Mouse (Mus musculus) monocyte, adult 5-6 weeks (primary cell): Measurements from ENCODE around the gene Ip6k2. TPM values are rescaled to one million over a fixed set of nuclear protein-coding genes. Genes with fewer than 3 reads are reported as not detected.

Source experiments
- ATAC-seq: fragments of 153-309, 156-312 bp; replicated peaks from 2 replicates; pipeline ENCODE4 v1.8.0; 2017; ENCODE audit warnings: mild to moderate bottlenecking; ENCODE audit not compliant: low TSS enrichment, insufficient number of reproducible peaks, severe bottlenecking, poor library complexity, low FRiP score
- total RNA-seq: library from RNA; stranded (forward); fragments of 200-1000, 200-491, 200-594 nt; gene quantifications from 3 replicates; pipeline ENCODE4 v1.2.3, GENCODE M21; 2017

Gene Ip6k2
- total RNA-seq: 34.7 to 78.2 TPM (median 74.6 TPM) in 3 replicates

DNA sequence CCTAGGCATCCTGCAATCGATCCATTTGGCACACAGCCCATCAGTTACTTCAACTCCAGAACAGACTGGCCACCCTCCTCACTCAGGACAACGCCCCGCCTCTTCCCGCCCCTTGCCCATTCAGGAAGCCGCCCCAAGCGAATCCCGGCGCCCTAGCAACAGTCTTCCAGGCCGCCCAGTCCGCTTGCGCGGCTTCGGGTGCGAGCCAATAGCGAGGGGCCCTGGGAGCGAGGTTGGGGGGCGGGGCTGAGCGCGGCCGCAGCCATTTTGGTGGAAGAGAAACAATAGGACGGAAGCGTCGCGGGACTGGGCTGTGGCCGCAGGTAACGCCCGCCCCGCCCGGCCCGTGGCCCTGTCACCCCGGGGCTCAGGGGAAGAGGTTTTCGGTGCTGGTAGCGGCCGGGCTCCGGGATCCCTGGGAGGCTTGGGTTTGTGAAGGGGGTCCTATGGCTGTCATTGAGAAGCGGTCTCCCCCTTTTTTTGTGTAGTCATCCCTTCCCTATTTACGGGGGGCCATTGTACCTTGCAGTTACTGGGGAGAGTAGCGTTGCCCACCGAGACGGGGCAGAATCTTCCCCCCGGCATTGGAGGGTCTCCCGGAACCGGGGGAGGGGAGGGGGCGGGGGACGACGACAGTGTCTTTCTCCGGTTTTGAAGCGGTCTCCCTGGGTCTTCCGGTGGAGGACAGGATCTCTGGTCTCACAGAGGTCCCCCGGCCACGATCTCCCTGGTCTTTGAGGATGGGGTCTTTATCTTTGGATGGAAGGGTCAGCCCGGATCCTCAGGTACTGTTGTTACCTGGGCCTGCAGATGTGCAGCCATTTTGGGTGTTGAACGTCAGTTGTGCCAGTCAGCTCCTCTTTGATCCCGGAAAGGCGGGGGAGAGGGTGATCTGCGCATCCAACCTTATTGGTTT is at the start of gene Ip6k2:
TSS of gene Ip6k2 (plus strand) at position 249 of the 916 bp plus-strand sequence.
- peak; percentile 93 for ATAC-seq

DNA sequence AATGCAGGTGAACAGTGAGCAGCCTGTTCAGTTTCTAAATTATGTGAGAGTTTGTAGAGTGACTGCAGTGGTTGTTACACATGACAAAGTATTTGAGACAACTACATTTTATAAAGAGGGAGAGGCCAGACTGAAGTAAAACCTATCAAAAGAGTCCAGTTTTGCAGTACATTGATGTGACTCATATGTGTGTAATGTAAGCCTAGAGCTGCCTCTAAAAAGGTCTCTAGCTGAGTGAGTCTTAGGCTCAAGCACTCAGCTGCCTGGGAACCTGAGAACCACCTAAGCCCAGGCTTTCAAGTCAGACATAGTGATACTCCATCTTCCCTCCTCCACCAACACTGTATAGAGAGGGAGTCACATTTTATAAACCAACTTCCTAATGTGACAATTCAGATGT is 49.0 kb upstream of the Ip6k2 start:
- ATAC-seq: no peak

DNA sequence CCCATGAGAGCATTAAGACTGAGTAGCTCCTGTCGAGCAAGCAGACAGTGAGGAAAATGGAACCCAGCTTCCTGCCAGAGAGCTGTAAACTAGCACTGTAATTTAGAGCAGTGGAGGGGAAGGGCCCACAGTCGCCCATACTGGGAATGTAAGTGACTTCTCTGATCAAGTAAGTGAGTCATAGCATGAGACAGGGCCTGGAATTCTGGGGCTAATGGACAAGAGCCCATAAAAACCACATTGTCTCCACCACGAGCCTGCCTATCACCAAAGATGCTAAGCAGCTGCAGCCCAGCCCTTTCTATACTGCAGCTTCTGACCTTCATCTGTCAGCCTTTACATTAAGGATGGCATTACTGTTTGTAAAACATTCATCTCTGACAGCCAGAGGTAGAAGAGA is 44.4 kb upstream of the Ip6k2 start:
- no peak for ATAC-seq

- ATAC-seq: no peak
Measured at GRCm38 (mm10) chr9:108740062-108740461, 43.5 kb upstream of the Ip6k2 start.

DNA sequence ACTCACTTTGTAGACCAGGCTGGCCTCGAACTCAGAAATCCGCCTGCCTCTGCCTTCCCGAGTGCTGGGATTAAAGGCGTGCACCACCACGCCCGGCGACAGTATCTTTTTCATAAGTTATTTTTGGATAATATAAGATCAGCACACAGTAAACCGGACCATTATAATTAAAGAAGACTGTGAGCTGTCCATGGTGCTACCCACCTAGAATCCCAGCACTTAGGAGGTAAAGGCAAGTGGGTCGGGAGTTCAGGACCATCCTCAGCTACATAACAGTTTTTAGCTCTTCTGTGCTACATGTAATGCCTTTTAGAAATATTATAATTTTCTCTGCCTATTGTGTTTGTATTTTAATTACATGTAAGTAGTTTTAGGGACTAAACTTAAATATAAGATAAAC is 41.5 kb upstream of the Ip6k2 start:
- no peak for ATAC-seq

DNA sequence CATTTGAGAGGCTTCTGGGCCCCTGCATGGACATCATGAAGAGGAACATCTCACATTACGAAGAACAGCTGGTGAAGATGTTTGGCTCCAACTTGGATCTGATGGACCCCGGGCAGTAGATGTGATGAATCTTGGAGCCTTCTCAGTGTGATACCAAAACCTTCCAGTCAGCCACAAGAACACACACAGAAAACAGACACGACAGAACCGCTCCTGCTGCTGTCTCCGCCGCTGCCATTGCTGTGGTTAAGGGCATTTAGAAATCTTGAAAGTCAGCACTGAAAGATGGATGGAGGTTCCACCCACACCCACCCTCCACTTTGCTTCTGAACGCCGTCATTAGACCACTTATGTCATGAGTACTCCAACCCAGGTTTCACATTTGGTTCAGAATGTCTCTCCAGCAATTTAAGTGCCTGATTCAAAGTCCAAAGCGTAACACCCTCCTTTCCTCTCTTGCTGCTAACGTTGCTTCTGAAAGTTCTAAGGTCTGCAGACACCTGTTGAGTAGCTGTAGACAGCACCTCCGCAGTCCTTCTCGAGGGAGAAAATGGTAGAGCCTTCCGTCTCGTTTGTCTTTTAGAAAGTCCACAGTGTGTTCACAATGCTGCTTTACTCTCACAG is 36.6 kb upstream of the Ip6k2 start:
- ATAC-seq: no peak

DNA sequence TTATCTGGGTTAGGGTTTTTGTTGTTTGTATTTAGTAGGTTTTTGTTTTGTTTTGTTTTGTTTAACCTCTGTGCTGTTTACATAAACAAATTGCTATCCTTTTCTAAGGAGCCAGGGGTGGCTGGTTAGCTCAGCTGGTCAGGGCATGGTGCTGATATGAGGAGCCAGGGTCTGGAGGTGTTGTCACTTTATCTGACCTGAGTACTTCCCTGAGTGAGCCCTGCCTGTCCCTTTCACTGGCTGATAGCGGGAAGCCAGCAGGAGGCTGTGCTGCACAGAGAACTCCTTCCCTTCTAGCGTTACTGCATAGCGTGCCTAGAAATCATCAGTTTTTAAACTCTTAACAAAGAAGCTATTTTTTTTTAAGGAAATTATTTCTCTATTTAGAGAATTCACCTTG is 35.9 kb upstream of the Ip6k2 start:
- no peak for ATAC-seq

- no peak for ATAC-seq
Measured at GRCm38 (mm10) chr9:108748600-108749183, 34.9 kb upstream of the Ip6k2 start.

GRCm38 (mm10) chr9:108750616-108751015 is 33.0 kb upstream of the Ip6k2 start:
- ATAC-seq: no peak

- no peak for ATAC-seq
Measured at GRCm38 (mm10) chr9:108752142-108752920, 31.3 kb upstream of the Ip6k2 start.

DNA sequence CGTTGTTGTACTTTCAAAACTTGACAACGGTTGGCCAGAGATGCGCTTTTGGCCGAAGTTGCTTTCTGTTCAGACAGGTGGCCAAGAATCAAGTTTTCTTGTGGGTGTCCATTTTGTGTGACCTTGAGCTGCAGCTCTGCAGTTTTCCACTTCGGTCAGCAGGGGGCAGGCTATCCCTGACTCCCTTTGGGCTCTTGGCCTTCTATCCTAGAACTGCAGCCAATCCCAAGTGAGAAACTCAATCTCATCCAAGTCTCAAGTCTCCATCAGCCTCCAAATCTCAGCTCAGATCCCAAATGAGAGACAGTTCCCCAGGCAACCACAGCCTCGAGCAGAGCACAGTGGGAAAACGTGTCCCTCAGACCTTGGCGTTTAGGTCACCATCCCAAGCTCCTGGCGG is 30.3 kb upstream of the Ip6k2 start:
- ATAC-seq: peak; percentile 56; the same call in 1 of the 2 replicates

DNA sequence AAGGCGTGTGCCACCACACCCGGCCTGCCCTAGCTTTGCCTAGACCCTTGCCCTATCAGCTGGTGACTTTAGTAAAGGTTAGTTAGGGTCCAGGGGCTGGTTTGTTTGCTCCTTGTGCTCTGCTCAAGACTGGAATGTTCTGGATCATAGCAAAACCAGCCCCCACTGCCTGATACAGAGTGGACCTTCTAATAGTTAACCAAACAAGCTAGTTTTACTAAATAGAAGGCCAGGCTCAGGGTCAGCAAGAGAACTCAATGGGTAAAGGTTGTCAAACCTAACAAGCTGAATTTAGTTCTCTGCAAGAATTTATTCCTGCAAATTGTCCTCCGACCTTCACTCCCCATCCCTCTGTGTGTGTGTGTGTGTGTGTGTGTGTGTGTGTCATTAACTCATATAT is 29.6 kb upstream of the Ip6k2 start:
- ATAC-seq: no peak

- no peak for ATAC-seq
Measured at GRCm38 (mm10) chr9:108754423-108754822, 29.2 kb upstream of the Ip6k2 start.

DNA sequence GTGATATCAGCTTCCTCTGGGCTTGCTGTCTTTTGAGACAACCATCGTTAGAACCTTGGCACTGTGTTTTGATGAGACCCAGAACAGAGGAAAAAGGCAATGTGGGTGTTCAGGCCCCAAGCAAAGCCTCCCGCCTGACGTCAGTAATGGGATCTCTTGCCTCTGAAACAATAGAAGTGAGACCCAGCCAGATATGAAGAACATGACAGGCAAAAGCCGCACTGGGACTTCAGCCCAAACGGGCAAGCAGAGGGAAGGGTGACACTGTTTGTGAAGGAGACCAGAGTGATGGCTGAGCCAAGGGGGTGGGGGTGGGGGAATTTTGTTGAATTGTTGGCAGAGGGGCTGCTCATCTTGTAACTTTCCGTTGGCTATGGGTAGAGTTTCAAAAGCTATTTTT is 26.2 kb upstream of the Ip6k2 start:
- ATAC-seq: no peak

GRCm38 (mm10) chr9:108759121-108759520 is 24.5 kb upstream of the Ip6k2 start:
- no peak for ATAC-seq

GRCm38 (mm10) chr9:108759805-108760204 is 23.8 kb upstream of the Ip6k2 start:
- no peak for ATAC-seq

DNA sequence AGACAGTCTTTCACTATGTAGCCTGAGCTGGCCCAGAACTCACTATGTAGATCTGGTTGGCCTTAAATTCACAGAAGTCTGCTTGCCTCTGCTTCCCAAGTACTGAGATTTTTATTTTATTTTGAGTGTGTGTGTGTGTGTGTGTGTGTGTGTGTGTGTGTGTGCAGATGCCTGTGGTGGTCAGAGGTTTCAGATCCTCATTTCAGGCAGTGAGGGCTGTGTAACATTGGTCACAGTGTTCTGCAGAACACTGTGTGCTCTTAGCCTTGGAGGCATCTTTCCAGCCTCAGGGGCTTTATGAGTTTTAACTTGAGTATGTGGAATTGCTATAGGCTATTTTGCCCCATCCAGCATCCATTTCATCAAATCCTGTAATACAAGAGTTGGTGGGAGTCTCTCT is 22.0 kb upstream of the Ip6k2 start:
- ATAC-seq: no peak

GRCm38 (mm10) chr9:108764971-108765370 is 18.6 kb upstream of the Ip6k2 start:
- ATAC-seq: no peak

GRCm38 (mm10) chr9:108776614-108777013 is 7.0 kb upstream of the Ip6k2 start:
- ATAC-seq: no peak
